Mouse (Mus musculus) brain, embryonic 14.5 days (tissue): ENCODE measurements at regions not wholly inside any gene's neighbourhood (a gene's known extent, or its start where the extent isn't known, plus 50 kb on each side); places are given as distances from the start of the nearest gene placed in this dataset.

ENCODE experiments used
- DNase-seq: peaks from one replicate; pipeline ENCODE4 v3.0.0-alpha.2; 2011; ENCODE audit warnings: low read depth
- CTCF ChIP-seq: fragments of 200-500 bp; IDR thresholded peaks from 2 replicates; pipeline ENCODE4 v1.5.1; 2012; ENCODE audit warnings: inconsistent platforms, mild to moderate bottlenecking, moderate library complexity, borderline replicate concordance; ENCODE audit not compliant: insufficient read depth, insufficient read length; ENCODE audit errors: extremely low read depth
- POLR2A ChIP-seq: fragments of 200-500 bp; IDR thresholded peaks from 2 replicates; pipeline ENCODE4 v1.6.1; 2012; ENCODE audit warnings: mild to moderate bottlenecking, inconsistent platforms, borderline replicate concordance; ENCODE audit not compliant: poor library complexity, insufficient read depth, insufficient read length, severe bottlenecking; ENCODE audit errors: extremely low read depth

- no peak for TF ChIP-seq POLR2A
- TF ChIP-seq CTCF = no peak
Measured at GRCm38 (mm10) chr2:117043831-117044230, 77.3 kb upstream of the Spred1 start.

DNA sequence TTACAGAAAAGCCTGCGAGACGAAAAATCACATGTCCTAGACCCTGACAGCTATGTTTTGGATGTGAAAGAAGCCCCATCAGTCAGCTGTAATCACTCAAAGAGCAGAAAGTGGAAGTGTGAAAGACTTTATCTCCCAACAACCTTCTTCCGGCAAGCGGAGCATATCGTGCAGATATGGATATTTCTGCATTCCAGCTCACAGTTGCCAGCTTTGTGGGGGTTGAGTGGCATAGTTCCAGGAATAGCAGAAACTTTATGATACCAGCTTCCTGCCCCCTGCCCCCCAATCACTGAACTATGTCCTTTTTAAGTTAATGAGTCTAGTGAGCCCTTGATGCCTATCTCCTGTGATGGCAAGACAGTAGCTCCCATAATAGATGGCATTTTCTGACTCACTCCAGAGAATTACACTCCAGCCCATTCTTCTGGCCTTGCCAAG is 72.9 kb upstream of the Spred1 start:
- TF ChIP-seq POLR2A (no peak), CTCF (no peak)
- DNase-seq = no peak

More at GRCm38 (mm10) chr2:117043831-117044230, 77.3 kb upstream of the Spred1 start:
- no peak for DNase-seq

- TF ChIP-seq CTCF = no peak
- TF ChIP-seq POLR2A = no peak
- no peak for DNase-seq
Measured at GRCm38 (mm10) chr2:117050061-117050460, 71.1 kb upstream of the Spred1 start.

DNA sequence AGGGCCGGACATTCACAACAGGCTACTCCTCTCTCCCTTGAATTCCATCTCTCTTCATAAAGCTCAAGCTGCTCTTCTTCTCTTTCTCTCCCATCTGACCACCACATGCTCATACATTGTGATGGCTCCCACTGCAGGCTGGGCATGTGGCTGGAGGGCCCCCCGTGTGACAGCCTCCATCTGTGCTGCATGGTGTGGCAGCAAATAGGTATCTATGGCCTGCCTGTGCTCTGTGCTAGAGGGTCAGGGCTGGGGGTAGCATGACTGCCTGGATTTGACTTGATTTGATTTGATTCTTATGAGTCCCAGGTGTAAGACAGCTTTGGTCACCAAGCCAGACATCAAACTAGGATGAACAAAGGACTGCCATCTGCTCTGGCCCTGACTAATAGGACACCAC is 57.0 kb upstream of the Spred1 start:
- no peak for DNase-seq

GRCm38 (mm10) chr2:117070348-117070747 is 50.8 kb upstream of the Spred1 start:
- TF ChIP-seq POLR2A (no peak), CTCF (no peak)
- no peak for DNase-seq

More for the DNA sequence above, 57.0 kb upstream of the Spred1 start:
- TF ChIP-seq CTCF = no peak
- TF ChIP-seq POLR2A = no peak

- DNase-seq = no peak
- TF ChIP-seq POLR2A (no peak), CTCF (no peak)
Measured at GRCm38 (mm10) chr2:117071098-117071497, 50.1 kb upstream of the Spred1 start.
